Mouse (Mus musculus) forebrain, embryonic 11.5 days (tissue): ENCODE measurements around the gene Myo1c. TPM values are rescaled to one million over a fixed set of nuclear protein-coding genes. Genes with fewer than 3 reads are reported as not detected.

Experiments
- ATAC-seq: fragments of 200-750 bp; cut with Nextera tagmentation; replicated peaks from 2 replicates; pipeline ENCODE4 v1.8.0; 2017; ENCODE audit warnings: moderate TSS enrichment; ENCODE audit not compliant: low FRiP score
- DNase-seq: peaks from one replicate; pipeline ENCODE4 v3.0.0-alpha.2; 2017; ENCODE audit warnings: low spot score
- H3K27ac ChIP-seq: fragments of 300-500 bp; sonication (generic); 2 replicates; pipeline ENCODE4 v1.5.1; 2014; ENCODE audit warnings: low read depth, low read length
- H3K27me3 ChIP-seq: fragments of 300-500 bp; sonication (generic); 2 replicates; pipeline ENCODE4 v1.6.1; 2014; ENCODE audit warnings: mild to moderate bottlenecking, low read length, mixed read lengths; ENCODE audit not compliant: control insufficient read depth, insufficient read depth
- H3K36me3 ChIP-seq: fragments of 300-500 bp; sonication (generic); 2 replicates; pipeline ENCODE4 v1.6.1; 2014; ENCODE audit warnings: mild to moderate bottlenecking, low read length, moderate library complexity, mixed read lengths; ENCODE audit not compliant: control insufficient read depth, insufficient read depth
- H3K4me1 ChIP-seq: fragments of 300-500 bp; sonication (generic); replicated peaks from 2 replicates; pipeline ENCODE4 v1.6.1; 2014; ENCODE audit warnings: low read length, mixed read lengths; ENCODE audit not compliant: control insufficient read depth, insufficient read depth
- H3K4me2 ChIP-seq: fragments of 300-500 bp; sonication (generic); 2 replicates; pipeline ENCODE4 v1.6.1; 2014; ENCODE audit warnings: low read depth, mild to moderate bottlenecking, low read length, moderate library complexity, mixed read lengths; ENCODE audit not compliant: severe bottlenecking
- H3K4me3 ChIP-seq: fragments of 300-500 bp; sonication (generic); 2 replicates; pipeline ENCODE4 v1.5.1; 2014; ENCODE audit warnings: low read depth, low read length
- H3K9ac ChIP-seq: fragments of 300-500 bp; sonication (generic); 2 replicates; pipeline ENCODE4 v1.6.1; 2014; ENCODE audit warnings: low read length
- H3K9me3 ChIP-seq: fragments of 300-500 bp; sonication (generic); 2 replicates; pipeline ENCODE4 v1.6.1; 2016; ENCODE audit warnings: low read length, mixed read lengths; ENCODE audit not compliant: control insufficient read depth
- WGBS: fragments of 180-500 bp; shearing (Covaris S2); extraction: QIAGEN DNeasy Blood & Tissue Kit; methylation state at CpG from one replicate; pipeline ENCODE4 v1.1.7; 2014; 5-methylcytosine and 5-hydroxymethylcytosine counted together
- polyA plus RNA-seq: library from polyadenylated mRNA; unstranded; fragments of >200 nt; fragmentation: Nextera tagmentation; extraction: Ambion mirVana; gene quantifications from 2 replicates; pipeline ENCODE4 v1.2.1, GENCODE M21; 2014

The Myo1c gene
- polyA plus RNA-seq, 1 experiment from 2014 or later = 13.8 TPM

- ATAC-seq (no peak), DNase-seq (no peak)
- no peak overlapping the region for H3K4me3 ChIP-seq
- no peaks in the 10 kb centered on the region for H3K27me3 ChIP-seq
- no peaks in the 10 kb centered on the region for H3K9me3 ChIP-seq
- H3K4me2 ChIP-seq = no peak overlapping the region
- H3K27ac ChIP-seq = no peak overlapping the region
- whole genome bisulfite sequencing = 91% methylated on average over 11 of the region's 11 CpGs
- H3K36me3 ChIP-seq = no peaks in the 10 kb centered on the region
- no peaks in the 10 kb centered on the region for H3K4me1 ChIP-seq
- H3K9ac ChIP-seq = no peak overlapping the region
These were observed 19.0 kb downstream of the Myo1c start for GRCm38 (mm10) chr11:75669176-75669852.

- no peaks in the 10 kb centered on the region for H3K36me3 ChIP-seq
- ATAC-seq = no peak
- H3K27ac ChIP-seq = no peak overlapping the region
- WGBS = 90% methylated on average over 12 of the region's 12 CpGs
- H3K9ac ChIP-seq = no peak overlapping the region
- no peak overlapping the region for H3K4me2 ChIP-seq
- no peaks in the 10 kb centered on the region for H3K27me3 ChIP-seq
- H3K4me3 ChIP-seq = no peak overlapping the region
- DNase-seq = no peak
- H3K9me3 ChIP-seq = no peaks in the 10 kb centered on the region
- H3K4me1 ChIP-seq = no peaks in the 10 kb centered on the region
These were observed 19.5 kb downstream of the Myo1c start for GRCm38 (mm10) chr11:75669853-75670200.

GRCm38 (mm10) chr11:75671426-75672180 lies 21.3 kb downstream of the Myo1c start:
- H3K36me3 ChIP-seq = no peaks in the 10 kb centered on the region
- DNase-seq = no peak
- no peak overlapping the region for H3K27ac ChIP-seq
- no peaks in the 10 kb centered on the region for H3K27me3 ChIP-seq
- no peak overlapping the region for H3K4me2 ChIP-seq
- 87% methylated on average over 22 of the region's 22 CpGs for WGBS
- H3K4me3 ChIP-seq = no peak overlapping the region
- H3K4me1 ChIP-seq = no peaks in the 10 kb centered on the region
- no peak for ATAC-seq
- no peaks in the 10 kb centered on the region for H3K9me3 ChIP-seq
- H3K9ac ChIP-seq = no peak overlapping the region

GRCm38 (mm10) chr11:75673411-75673810 lies 23.1 kb downstream of the Myo1c start:
- Histone ChIP-seq H3K4me1 (no peaks in the 10 kb centered on the region), H3K36me3 (no peaks in the 10 kb centered on the region), H3K9ac (no peak overlapping the region), H3K4me3 (no peak overlapping the region), H3K27ac (no peak overlapping the region), H3K4me2 (no peak overlapping the region), H3K27me3 (no peaks in the 10 kb centered on the region), H3K9me3 (no peaks in the 10 kb centered on the region)
- DNase-seq = no peak
- no peak for ATAC-seq
- WGBS = 88% methylated on average over 4 of the region's 5 CpGs

- H3K4me1 ChIP-seq = no peaks in the 10 kb centered on the region
- ATAC-seq = no peak
- H3K36me3 ChIP-seq = no peaks in the 10 kb centered on the region
- no peak overlapping the region for H3K4me2 ChIP-seq
- no peaks in the 10 kb centered on the region for H3K27me3 ChIP-seq
- H3K4me3 ChIP-seq = no peak overlapping the region
- H3K9ac ChIP-seq = no peak overlapping the region
- H3K9me3 ChIP-seq = no peaks in the 10 kb centered on the region
- no peak for DNase-seq
- H3K27ac ChIP-seq = no peak overlapping the region
- 88% methylated on average over 3 of the region's 3 CpGs for WGBS
These were observed 24.6 kb downstream of the Myo1c start for GRCm38 (mm10) chr11:75674875-75675274.

- no peak overlapping the region for H3K27ac ChIP-seq
- peaks cover 4% of the 10 kb centered on the region; the same call in 1 of the 2 replicates for H3K4me1 ChIP-seq
- H3K9ac ChIP-seq = no peak overlapping the region; the same call in 1 of the 2 replicates
- peaks cover 3% of the 10 kb centered on the region; the same call in 1 of the 2 replicates for H3K36me3 ChIP-seq
- no peaks in the 10 kb centered on the region for H3K9me3 ChIP-seq
- 96% methylated on average over 3 of the region's 3 CpGs for WGBS
- no peak for DNase-seq
- peak overlapping the region; percentile 98 for H3K4me3 ChIP-seq
- no peaks in the 10 kb centered on the region for H3K27me3 ChIP-seq
- no peak for ATAC-seq
- peak overlapping the region; percentile 59 for H3K4me2 ChIP-seq
These were observed 27.8 kb downstream of the Myo1c start for GRCm38 (mm10) chr11:75677881-75678746.

- DNase-seq (peak; percentile 99), ATAC-seq (peak; percentile 97)
- Histone ChIP-seq H3K36me3 (peaks cover 3% of the 10 kb centered on the region; the same call in 1 of the 2 replicates), H3K27ac (peak within 1 kb of the TSS; percentile 78), H3K4me2 (peak within 1 kb of the TSS; percentile 83), H3K9ac (peak within 1 kb of the TSS; percentile 93), H3K27me3 (no peaks in the 10 kb centered on the region), H3K4me1 (peaks cover 4% of the 10 kb centered on the region; the same call in 1 of the 2 replicates), H3K9me3 (no peaks in the 10 kb centered on the region), H3K4me3 (peak within 1 kb of the TSS; percentile 98)
- WGBS = under 1% methylated on average over 55 of the region's 55 CpGs
These were observed 28.6 kb downstream of the Myo1c start, which contains the start of gene Crk for GRCm38 (mm10) chr11:75678747-75679438. TSS of gene Crk (plus strand) at chr11:75679259.
